Mouse (Mus musculus) central nervous system, embryonic 14 days (tissue): ENCODE data around the gene Sirt1. TPM values are rescaled to one million over a fixed set of nuclear protein-coding genes. Genes with fewer than 3 reads are reported as not detected.

Experiments used
- polyA plus RNA-seq: library from polyadenylated mRNA; depleted of rRNA; stranded (reverse); fragments of >200 nt; gene quantifications from 2 replicates; pipeline ENCODE4 v1.2.3, GENCODE M21; 2012; rRNA removed

The Sirt1 gene
- 17.9 and 18.2 TPM in 2 replicates for polyA plus RNA-seq

DNA sequence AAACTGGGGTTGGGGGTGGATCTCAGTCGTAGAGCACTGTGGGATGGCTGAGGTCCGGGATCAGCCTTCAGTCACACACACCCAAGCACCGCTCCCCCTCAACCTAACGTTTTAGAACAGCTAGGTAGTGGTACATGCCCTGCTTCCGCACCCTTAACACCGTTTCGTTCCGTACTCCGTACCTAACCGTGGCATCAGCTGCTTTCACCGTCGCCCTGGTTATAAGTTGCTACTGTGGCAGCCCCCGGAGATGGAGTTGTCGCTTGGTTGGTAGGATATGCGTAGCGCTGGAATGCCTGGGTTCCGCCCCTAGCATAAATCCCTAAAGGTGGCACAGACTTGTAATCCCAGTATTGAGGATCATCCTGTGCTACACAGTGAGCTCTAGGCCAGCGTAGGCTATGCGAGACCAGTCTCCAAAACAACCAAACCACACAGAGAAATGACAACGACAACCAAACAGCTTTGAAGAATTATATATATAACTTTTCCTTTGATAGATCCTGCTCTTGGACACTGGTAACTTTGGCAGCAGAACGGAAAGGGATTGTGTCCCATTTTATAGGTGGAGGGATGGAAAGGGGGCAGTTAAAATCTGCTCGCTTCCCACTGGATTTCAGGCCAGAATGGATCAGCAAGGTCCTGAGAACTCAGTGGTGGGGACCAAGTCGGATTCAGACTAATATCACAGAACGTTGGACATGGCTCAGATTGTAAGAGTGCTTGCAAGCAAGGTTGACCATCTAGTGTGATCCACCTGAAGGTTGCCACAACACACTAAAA is at the start of gene Sirt1:
Sirt1 (minus strand) TSS at position 207 of the 783 bp plus-strand sequence.

DNA sequence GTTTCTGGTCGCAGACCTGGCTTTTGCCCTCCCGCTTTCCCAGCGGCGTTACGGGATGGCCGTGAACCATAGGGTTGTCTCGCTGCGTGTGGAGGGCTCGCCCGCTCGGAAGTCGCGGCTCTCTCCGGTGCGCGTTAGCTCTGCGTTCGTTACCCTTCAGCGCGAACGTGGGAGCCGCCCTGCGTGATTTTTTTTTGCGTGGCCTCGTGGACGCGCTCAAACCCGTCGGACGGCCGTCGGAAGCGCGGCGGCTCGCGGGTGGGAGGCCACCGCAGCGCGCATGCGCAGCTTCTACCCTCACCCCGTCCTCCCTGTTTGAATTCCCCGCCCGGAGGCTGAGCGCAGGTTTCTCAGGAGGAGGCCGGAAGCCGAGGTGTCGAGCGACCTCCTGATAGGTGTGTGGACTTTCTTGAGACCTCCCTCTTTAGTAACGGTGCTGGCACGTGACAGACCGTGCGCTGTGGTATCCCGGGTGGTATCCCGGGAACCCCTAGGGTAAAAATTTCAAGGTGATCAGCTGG is 48.3 kb upstream of the Sirt1 start, which contains the start of gene Ctnna3:
Ctnna3 (plus strand) TSS at position 314 of the 521 bp plus-strand sequence.

DNA sequence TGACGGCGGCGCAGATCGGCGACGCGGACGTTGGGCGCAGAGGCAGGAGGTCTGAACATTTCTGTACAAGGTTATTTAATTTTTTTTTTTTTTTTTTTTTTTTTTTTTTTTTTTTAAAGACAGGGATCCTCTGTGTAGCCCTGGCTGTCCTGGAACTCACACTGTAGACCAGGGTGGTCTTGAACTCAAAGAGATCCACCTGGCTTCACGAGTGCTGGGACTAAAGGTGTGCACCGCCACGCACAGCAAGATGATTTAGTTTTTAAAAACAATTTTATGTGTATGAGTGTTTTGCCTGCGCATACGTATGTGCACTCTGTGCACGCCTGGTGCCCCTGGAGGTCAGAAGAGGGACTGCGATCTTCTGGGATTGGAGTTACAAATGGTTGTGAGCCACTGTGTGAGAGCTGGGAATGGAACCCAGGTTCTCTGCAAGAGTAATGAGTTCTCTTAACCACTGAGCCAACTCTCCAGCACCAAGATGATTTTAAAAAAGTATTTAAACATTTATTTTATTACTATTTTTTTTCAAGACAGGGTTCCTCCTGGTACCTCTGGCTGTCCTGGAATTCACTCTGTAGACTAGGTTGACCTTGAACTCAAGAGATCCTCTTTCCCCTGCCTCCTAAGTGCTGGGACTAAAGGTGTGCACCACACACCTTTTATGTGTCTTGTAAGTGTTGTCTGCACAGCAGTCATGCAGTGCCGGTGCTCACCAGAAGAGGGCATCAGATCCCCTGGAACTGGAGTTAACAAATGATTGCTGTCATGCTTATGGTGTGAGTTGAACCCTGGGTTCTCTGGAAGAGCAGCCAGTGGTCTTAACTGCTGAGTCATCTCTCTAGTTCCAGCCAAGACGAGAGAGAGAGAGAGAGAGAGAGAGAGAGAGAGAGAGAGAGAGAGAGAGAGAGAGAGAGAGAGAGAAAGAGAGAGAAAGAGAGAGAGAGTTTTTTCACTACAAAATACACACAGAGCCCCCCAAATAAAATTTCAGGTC is 40.5 kb upstream of the Sirt1 start, which contains the start of gene Gm7075:
Gm7075 (minus strand) TSS at position 51 of the 997 bp plus-strand sequence.

DNA sequence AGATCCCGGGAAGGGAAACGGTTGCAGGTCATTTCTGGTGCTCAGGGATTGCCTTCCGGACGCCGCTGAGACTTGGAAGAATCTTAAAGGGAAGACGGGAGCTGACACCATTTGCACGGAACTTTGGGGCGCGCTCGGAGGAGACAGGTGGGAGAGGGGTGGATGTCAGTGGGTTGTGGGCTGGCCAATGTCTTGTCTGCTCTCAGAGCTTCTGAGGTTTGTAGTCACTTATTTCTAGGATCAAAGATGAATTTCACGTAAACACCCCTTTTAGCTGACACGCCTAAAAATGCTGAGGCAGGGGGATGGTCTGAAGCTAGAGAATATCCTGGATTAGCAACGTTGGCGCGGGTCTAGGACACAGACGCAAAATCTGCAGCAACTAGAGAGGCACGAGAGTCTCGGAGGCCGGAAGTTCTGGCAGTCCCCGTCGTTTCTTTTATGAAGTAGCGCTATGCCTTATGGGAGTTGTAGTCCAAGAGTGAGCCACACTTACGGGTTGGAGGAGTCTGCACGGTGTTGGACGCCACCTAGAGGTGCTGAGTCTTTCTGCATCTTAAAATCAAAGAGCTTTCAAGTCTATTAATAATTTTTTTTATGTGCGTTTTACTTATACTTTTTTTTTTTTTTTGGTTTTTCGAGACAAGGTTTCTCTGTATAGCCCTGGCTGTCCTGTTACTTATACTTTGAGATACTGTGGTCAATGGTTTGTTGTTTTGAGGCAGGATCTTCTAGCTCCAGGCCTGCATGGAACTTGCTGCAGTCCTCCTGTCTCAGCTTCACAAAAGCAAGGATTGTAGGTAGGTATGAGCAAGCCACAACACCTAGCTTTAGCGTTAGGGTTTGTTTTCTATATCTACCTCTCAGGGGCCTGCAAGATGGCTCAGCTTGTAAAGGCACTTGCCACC is 1.1 kb upstream of the Sirt1 start, which contains the start of gene Dnajc12:
Dnajc12 (plus strand) TSS at position 72 of the 908 bp plus-strand sequence.

Other genes starting within 250 kb of the Sirt1 start
- gene Mypn, start 177.8 kb downstream of the Sirt1 start, polyA plus RNA-seq = 0.26 and 1.1 TPM in 2 replicates
- gene Herc4, start 137.9 kb downstream of the Sirt1 start, polyA plus RNA-seq = 39.3 and 42.4 TPM in 2 replicates
- gene Dnajc12, start 739 bp upstream of the Sirt1 start, polyA plus RNA-seq = 10.5 and 12.3 TPM in 2 replicates
- gene Gm7075, start 40.1 kb upstream of the Sirt1 start, polyA plus RNA-seq = not detected in 2 replicates
- 0.38 and 0.42 TPM in 2 replicates for gene Ctnna3, start 48.4 kb upstream of the Sirt1 start, polyA plus RNA-seq